Mouse (Mus musculus) megakaryocyte progenitor cell, adult 5-6 weeks (primary cell): Measurements from ENCODE around the gene Hyal5. TPM values are rescaled to one million over a fixed set of nuclear protein-coding genes. Genes with fewer than 3 reads are reported as not detected.

Source experiments
- ATAC-seq: replicated peaks from 2 replicates; pipeline ENCODE4 v1.8.0; 2016; ENCODE audit warnings: mild to moderate bottlenecking, moderate TSS enrichment, inconsistent platforms; ENCODE audit not compliant: poor library complexity
- total RNA-seq, 2 experiments: library from RNA; stranded (forward) in 1 of 2; stranded (reverse) in 1 of 2; fragments of 157-497, 149-512 nt in 1 of 2; fragments of 200-1000 nt in 1 of 2; gene quantifications; 2 replicates each; pipeline versions ENCODE4 v1.2.3 to v1.2.4; 2015 to 2017

Hyal5 gene
- not detected in 2 replicates for total RNA-seq (2015)
- total RNA-seq (2017) = not detected in 2 replicates

DNA sequence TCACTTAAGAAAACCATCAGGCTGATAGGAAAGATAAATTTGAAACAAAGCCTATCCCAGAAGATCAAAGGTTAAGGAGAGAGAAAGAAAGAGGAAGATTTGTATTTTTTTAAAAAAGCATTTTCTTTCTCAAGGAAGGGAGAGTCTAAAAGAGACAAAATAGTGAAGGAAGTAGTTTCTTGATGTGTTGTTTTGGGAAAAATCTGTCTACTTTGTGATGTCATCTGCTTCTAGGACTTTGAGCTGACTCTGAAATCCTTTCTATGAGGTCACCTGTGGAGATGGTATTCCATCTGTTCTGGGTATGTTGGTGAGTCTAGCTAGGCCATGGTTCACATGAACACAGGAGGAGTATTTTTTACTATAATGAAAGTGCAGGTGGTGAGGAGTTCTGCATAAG, at the start of gene Hyal5:
Gene Hyal5 (plus strand): TSS at position 301 of the 400 bp plus-strand sequence.
- no peak for ATAC-seq

DNA sequence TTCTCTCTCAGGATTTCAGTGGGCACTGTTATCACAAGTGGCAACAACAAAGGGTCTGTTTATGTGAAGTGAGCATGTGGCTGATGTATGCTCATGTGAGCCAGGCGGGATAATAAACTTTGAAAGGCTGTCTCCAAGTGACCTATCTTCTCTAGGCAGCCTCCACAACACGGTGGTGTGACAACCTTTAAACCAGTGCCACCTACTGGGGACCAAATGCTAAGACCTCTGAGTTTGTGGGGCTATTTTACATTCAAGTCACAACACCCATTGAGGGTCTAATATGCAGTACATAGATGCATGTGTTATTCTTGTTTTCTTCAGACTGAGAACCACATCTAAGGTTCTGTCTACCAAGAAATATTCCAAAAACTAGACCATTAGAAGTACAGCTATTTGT, 35.7 kb upstream of the Hyal5 start:
- ATAC-seq = no peak

DNA sequence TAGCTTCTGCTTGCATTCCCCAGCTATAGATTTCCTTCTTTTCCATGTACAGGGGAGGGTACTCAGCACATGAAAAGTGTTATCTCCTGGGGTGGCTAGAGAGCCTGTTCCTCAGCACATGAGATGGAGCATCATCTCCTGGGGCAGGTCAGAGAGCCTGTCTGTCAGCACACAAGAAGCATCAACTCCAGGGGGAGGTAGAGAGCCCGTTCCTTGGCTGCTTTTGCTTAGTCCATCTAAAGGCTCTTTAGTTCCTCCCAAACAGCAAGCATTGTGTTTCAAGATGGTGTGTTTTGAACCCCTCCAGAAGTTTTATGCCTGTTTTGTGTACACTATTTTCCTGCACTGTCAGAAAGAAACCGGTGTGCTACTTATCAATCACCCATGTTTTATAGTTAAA, 2.5 kb downstream of the Hyal5 start:
- no peak for ATAC-seq

DNA sequence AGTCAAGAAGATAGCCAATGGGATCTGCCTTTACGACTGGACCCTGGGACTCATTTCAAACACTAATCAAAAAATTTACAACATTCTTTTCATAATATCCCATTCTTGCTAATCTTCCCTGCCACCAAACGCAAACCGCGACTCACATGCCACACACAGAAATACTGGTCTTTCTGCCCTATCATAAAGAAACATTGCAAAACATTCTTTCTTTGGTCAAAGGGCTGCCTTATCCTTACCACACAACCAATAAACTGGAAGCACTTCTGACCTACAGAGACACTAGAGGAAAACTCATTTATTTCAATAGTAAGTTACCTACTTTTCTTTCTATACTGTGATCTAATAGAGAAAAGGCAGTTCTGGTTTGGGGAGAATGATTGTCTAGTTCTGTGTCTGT, 5.9 kb downstream of the Hyal5 start:
- no peak for ATAC-seq

DNA sequence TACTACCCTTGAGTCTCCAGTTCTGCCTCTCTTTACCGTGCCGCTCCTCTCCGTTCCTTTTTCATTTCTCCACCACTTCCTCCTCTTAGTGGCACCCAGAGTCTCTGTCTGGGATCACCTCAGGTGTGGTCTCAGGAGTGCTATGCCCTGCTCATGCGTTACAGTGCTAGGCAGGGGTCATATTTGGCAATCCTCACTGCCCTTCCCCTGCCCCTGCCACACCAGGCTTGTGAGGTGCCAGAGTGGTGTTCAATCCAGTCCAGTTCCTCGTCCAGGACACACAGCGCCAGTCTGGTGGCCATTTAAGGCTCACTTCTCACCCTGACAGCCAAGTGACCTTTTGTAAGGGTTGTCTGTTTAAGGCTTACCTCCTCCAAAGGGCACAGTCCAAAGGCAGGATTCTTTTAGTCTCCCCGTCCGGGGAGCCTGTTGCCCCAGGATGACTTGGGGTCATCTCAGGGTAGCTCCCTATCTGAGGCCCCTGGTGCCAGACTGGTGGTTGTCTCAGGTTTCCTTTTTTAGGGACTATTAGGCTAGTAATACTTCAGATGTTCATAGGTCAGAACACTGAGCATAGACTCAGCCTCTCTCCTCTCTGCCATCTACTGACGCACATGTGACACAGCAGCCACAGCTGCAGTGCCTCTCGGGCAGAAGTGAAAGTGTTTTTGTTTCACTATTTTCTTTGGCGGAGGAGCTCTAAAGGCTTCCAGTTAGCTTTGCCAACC, 36.5 kb downstream of the Hyal5 start:
- ATAC-seq = peak; percentile 97

DNA sequence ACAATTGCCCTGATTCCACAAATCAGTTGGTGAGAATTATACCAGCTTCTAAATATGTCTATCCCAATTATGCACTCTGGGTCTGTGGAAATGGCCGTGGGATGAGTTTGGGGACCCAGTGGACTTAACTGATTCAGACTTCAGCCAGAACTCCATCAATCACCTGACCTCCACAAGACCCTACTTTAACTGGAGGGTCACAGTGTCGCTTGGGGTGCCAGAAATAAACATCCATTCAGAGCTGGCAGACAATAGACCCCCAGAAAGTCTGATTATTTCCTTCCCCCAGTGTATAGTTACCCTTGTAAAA, 37.0 kb downstream of the Hyal5 start:
- no peak for ATAC-seq

DNA sequence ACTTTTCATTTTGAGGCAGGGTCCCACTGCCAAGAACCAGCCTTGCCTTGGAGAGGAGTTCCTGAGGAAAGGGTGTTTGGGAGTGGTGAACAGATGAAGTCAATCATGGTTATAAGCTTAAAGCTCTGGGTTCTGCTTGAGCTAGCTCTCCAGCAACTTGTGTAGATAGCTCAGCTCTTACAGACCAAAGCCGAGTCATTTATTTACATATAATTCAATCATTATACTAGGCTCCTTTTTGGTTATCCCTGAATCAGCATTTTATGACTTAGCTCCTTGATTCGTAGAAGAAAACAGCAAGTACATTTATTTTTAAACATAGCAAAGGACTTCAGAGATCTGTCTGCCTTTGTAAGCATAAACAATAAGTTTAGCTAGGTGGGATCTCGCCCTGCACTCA, 47.3 kb downstream of the Hyal5 start:
- ATAC-seq = no peak

DNA sequence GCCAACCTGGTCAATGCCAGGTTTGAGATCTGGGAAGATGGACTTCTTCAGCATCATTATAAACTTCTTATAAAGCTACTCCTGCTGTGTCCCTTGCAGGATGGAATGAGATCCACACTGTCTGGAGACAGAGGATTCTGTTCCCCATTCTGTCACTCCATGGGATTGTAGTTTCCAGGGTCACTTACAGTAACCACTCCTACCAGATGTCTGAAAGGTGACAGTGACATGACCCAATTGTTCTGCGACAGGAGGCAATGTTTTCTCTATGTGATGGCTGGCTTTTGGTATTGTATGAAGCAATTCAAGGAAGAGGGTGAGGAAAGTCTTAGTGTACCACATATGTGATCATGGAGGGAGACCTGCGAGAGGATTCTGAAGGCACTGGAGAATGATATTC, 50.0 kb downstream of the Hyal5 start:
- no peak for ATAC-seq

DNA sequence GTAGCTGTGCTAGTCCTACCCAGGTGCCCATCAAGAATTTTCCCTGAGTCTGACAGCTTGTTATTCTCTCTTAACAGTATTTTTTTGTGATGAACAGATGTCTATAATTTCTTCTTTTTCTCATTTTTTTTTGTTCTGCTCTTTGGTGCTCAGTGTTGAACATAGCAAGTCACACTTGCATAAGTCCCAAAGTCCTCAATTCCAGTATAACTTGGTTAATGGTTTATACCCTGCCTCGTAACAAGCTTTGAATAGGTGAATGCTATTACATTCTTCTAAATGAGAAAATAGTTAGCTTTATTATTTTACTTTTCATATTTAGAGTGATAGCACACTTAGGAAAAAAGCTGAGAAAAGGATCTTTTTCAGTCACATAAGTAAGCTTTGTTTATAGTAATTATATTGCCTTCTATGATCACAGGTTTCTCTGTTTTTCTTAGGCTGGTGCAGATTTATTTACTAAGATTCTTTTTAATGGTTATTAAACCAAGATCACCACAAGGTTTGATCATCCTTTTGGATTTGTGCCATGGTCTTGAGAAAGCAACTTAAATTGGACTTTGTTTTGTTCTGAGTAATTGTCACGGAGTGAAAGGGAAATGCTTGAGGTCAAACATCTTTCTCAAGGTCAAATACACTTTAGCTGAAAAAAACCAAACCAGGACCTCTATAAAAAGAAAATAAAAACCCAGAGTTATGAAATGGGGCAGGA, 52.4 kb downstream of the Hyal5 start:
- ATAC-seq = no peak

DNA sequence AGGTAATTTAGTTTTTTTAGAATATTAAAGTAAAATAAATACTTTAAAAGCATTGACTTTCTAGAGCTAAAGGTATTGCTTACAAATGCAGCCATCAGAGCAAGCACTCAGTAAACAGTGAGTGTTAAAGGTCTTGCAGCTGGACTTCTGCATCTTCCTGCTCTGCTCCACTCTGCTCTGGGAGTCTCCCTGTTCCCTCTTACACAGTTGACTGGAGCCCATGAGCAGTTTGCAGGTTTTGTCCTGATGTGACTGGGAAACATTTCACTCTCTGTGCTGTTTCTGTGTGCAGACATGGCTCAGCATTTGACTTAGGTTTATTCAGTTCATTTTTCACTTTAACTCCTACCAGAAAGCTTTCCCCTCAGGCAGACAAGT, 52.9 kb downstream of the Hyal5 start:
- ATAC-seq = no peak

DNA sequence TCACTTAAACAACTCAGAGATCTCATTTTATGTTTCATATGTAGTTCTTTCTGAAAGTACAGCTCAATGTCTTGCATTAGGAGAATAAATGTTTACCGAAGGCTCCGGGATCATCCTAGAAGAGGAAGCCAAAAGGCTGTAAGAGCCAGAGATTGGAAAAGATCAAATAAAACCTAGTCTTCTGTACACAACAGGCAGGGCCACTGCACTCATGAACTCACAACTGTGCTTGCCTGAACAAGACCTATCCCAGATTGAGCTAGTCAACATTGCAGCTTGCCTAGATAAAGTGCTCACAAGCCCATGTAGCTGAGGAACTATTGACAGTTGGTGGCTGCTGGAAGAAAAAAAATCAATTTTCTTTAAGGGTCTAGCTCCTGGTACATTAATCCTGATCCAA, 55.8 kb downstream of the Hyal5 start:
- no peak for ATAC-seq

DNA sequence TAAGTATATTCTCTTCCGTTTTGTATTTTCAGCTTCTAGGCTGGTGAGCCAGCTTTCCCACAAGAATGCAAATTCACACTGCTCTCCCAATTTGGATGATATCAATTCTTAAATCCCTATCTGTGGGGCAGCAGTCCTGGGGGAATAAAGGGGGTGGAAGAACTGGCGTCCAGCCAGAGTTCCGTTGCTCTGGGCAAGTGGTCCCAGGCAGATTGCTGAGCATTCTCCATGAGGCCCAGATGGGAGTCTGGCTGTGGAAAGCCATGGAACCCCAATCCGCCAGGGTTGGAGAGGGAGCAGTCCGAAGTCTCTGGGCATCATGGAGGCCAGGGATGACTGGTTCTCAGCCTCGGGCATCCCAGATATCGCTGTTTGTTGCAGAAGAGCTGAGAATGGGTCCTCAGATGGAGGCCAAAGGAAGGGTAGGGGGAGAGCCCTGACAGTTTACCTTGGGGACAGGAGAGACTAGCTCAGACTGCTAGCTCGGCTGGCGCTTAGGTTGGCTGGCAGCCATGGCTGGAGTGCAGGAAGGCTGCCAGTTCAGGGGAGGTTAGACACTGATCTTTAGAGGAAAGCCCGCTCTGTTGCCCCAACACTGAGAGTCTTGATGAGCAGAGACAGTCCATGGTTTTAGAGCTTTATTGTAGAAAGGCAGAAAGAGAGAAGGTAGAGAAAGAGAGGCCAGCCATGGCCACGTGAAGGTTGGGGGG, 67.4 kb downstream of the Hyal5 start:
- ATAC-seq = no peak

Other genes with a start within 250 kb of the Hyal5 start
- gene Wasl, start 193.0 kb upstream of the Hyal5 start, total RNA-seq (2015) = 20.1 and 21.5 TPM in 2 replicates
- 5.1 and 7.0 TPM in 2 replicates for gene Wasl, start 193.0 kb upstream of the Hyal5 start, total RNA-seq (2017)
- gene Hyal6, start 124.8 kb upstream of the Hyal5 start, total RNA-seq (2015) = not detected in 2 replicates
- gene Hyal6, start 124.8 kb upstream of the Hyal5 start, total RNA-seq (2017) = not detected in 2 replicates
- gene Hyal4, start 109.7 kb upstream of the Hyal5 start, total RNA-seq (2015) = not detected in 2 replicates
- gene Hyal4, start 109.7 kb upstream of the Hyal5 start, total RNA-seq (2017) = not detected in 2 replicates
- not detected in 2 replicates for gene Spam1, start 66.8 kb upstream of the Hyal5 start, total RNA-seq (2015)
- gene Spam1, start 66.8 kb upstream of the Hyal5 start, total RNA-seq (2017) = not detected in 2 replicates
- gene Tmem229a, start 98.3 kb downstream of the Hyal5 start, total RNA-seq (2015) = not detected in 2 replicates
- not detected in 2 replicates for gene Tmem229a, start 98.3 kb downstream of the Hyal5 start, total RNA-seq (2017)